Mouse (Mus musculus): ENCODE measurements around the gene Zcchc24. TPM values are rescaled to one million over a fixed set of nuclear protein-coding genes. Genes with fewer than 3 reads are reported as not detected.

Zcchc24 gene
- polyA plus RNA-seq, 1 experiment from 2014 or later: 22.3 TPM

- H3K36me3 ChIP-seq (ENCODE audit: control insufficient read depth, insufficient read depth, low read length): peaks cover 2% of the 10 kb centered on the region; the same call in 1 of the 2 replicates
- peak overlapping the region; percentile 83 for H3K4me2 ChIP-seq (ENCODE audit: low read depth)
- H3K9me3 ChIP-seq (ENCODE audit: control insufficient read depth, low read length): no peaks in the 10 kb centered on the region
- no peak overlapping the region for H3K27ac ChIP-seq (ENCODE audit: low read depth, low read length)
- H3K4me1 ChIP-seq (ENCODE audit: control insufficient read depth, insufficient read depth, low read length): peaks cover 8% of the 10 kb centered on the region; the same call in 1 of the 2 replicates
- no peak for DNase-seq (ENCODE audit: low spot score)
- WGBS: 1% methylated on average over 10 of the region's 10 CpGs
- peak overlapping the region; percentile 83 for H3K9ac ChIP-seq (ENCODE audit: low read length)
- peak overlapping the region; percentile 85 for H3K4me3 ChIP-seq (ENCODE audit: low read depth, low read length)
- H3K27me3 ChIP-seq (ENCODE audit: control insufficient read depth, insufficient read depth, low read length): no peaks in the 10 kb centered on the region
- peak; percentile 18; the same call in 1 of the 2 replicates for ATAC-seq (ENCODE audit: insufficient read depth, low FRiP score, low TSS enrichment)
Observed at GRCm38 (mm10) chr14:25694569-25694897, 74.3 kb downstream of the Zcchc24 start.

- no peaks in the 10 kb centered on the region for H3K9me3 ChIP-seq (ENCODE audit: control insufficient read depth, low read length)
- H3K27me3 ChIP-seq (ENCODE audit: control insufficient read depth, insufficient read depth, low read length): no peaks in the 10 kb centered on the region
- ATAC-seq (ENCODE audit: insufficient read depth, low FRiP score, low TSS enrichment): peak; percentile 88
- WGBS: under 1% methylated on average over 70 of the region's 70 CpGs
- DNase-seq (ENCODE audit: low spot score): peak; percentile 97
- H3K4me3 ChIP-seq (ENCODE audit: low read depth, low read length): peak within 1 kb of the TSS; percentile 85
- peaks cover 2% of the 10 kb centered on the region; the same call in 1 of the 2 replicates for H3K36me3 ChIP-seq (ENCODE audit: control insufficient read depth, insufficient read depth, low read length)
- H3K9ac ChIP-seq (ENCODE audit: low read length): peak within 1 kb of the TSS; percentile 83
- H3K27ac ChIP-seq (ENCODE audit: low read depth, low read length): 0 out of 2 replicates have a peak within 1 kb of the TSS, but pooled peaks have one; percentile 14
- H3K4me2 ChIP-seq (ENCODE audit: low read depth): peak within 1 kb of the TSS; percentile 83
- H3K4me1 ChIP-seq (ENCODE audit: control insufficient read depth, insufficient read depth, low read length): peaks cover 8% of the 10 kb centered on the region; the same call in 1 of the 2 replicates
Observed at GRCm38 (mm10) chr14:25693888-25694568, 74.8 kb downstream of the Zcchc24 start, which contains the start of gene Ppif. Gene Ppif, plus strand, starts transcription at chr14:25694154.

GRCm38 (mm10) chr14:25693271-25693887 lies 75.5 kb downstream of the Zcchc24 start:
- H3K36me3 ChIP-seq (ENCODE audit: control insufficient read depth, insufficient read depth, low read length): peaks cover 2% of the 10 kb centered on the region; the same call in 1 of the 2 replicates
- ATAC-seq (ENCODE audit: insufficient read depth, low FRiP score, low TSS enrichment): no peak; the same call in 1 of the 2 replicates
- H3K9me3 ChIP-seq (ENCODE audit: control insufficient read depth, low read length): no peaks in the 10 kb centered on the region
- peak overlapping the region; percentile 85; the same call in 1 of the 2 replicates for H3K4me3 ChIP-seq (ENCODE audit: low read depth, low read length)
- DNase-seq (ENCODE audit: low spot score): no peak
- no peak overlapping the region for H3K27ac ChIP-seq (ENCODE audit: low read depth, low read length)
- no peaks in the 10 kb centered on the region for H3K27me3 ChIP-seq (ENCODE audit: control insufficient read depth, insufficient read depth, low read length)
- 76% methylated on average over 6 of the region's 6 CpGs for WGBS
- H3K4me1 ChIP-seq (ENCODE audit: control insufficient read depth, insufficient read depth, low read length): peaks cover 8% of the 10 kb centered on the region; the same call in 1 of the 2 replicates
- H3K9ac ChIP-seq (ENCODE audit: low read length): peak overlapping the region; percentile 33
- peak overlapping the region; percentile 28; the same call in 1 of the 2 replicates for H3K4me2 ChIP-seq (ENCODE audit: low read depth)

- Histone ChIP-seq H3K27me3 (ENCODE audit: control insufficient read depth, insufficient read depth, low read length) (no peaks in the 10 kb centered on the region), H3K4me1 (ENCODE audit: control insufficient read depth, insufficient read depth, low read length) (no peaks in the 10 kb centered on the region), H3K27ac (ENCODE audit: low read depth, low read length) (no peak overlapping the region), H3K9me3 (ENCODE audit: control insufficient read depth, low read length) (no peaks in the 10 kb centered on the region), H3K4me2 (ENCODE audit: low read depth) (no peak overlapping the region), H3K9ac (ENCODE audit: low read length) (no peak overlapping the region), H3K36me3 (ENCODE audit: control insufficient read depth, insufficient read depth, low read length) (no peaks in the 10 kb centered on the region), H3K4me3 (ENCODE audit: low read depth, low read length) (no peak overlapping the region)
- 88% methylated on average over 10 of the region's 10 CpGs for WGBS
- DNase-seq (ENCODE audit: low spot score): no peak
- no peak for ATAC-seq (ENCODE audit: insufficient read depth, low FRiP score, low TSS enrichment)
Observed at GRCm38 (mm10) chr14:25686983-25687901, 81.6 kb downstream of the Zcchc24 start.

GRCm38 (mm10) chr14:25686216-25686945 lies 82.5 kb downstream of the Zcchc24 start:
- no peak overlapping the region for H3K4me3 ChIP-seq (ENCODE audit: low read depth, low read length)
- H3K9ac ChIP-seq (ENCODE audit: low read length): no peak overlapping the region
- no peak for ATAC-seq (ENCODE audit: insufficient read depth, low FRiP score, low TSS enrichment)
- WGBS: 69% methylated on average over 7 of the region's 7 CpGs
- H3K27ac ChIP-seq (ENCODE audit: low read depth, low read length): no peak overlapping the region
- no peaks in the 10 kb centered on the region for H3K4me1 ChIP-seq (ENCODE audit: control insufficient read depth, insufficient read depth, low read length)
- no peaks in the 10 kb centered on the region for H3K27me3 ChIP-seq (ENCODE audit: control insufficient read depth, insufficient read depth, low read length)
- H3K36me3 ChIP-seq (ENCODE audit: control insufficient read depth, insufficient read depth, low read length): no peaks in the 10 kb centered on the region
- no peak overlapping the region for H3K4me2 ChIP-seq (ENCODE audit: low read depth)
- no peak for DNase-seq (ENCODE audit: low spot score)
- H3K9me3 ChIP-seq (ENCODE audit: control insufficient read depth, low read length): no peaks in the 10 kb centered on the region

GRCm38 (mm10) chr14:25682020-25682419 lies 86.8 kb downstream of the Zcchc24 start:
- WGBS: 83% methylated on average over 6 of the region's 6 CpGs
- no peaks in the 10 kb centered on the region for H3K27me3 ChIP-seq (ENCODE audit: control insufficient read depth, insufficient read depth, low read length)

GRCm38 (mm10) chr14:25679625-25680024 lies 89.2 kb downstream of the Zcchc24 start:
- H3K36me3 ChIP-seq (ENCODE audit: control insufficient read depth, insufficient read depth, low read length): no peaks in the 10 kb centered on the region
- H3K4me3 ChIP-seq (ENCODE audit: low read depth, low read length): no peak overlapping the region
- ATAC-seq (ENCODE audit: insufficient read depth, low FRiP score, low TSS enrichment) (no peak), DNase-seq (ENCODE audit: low spot score) (no peak)
- no peaks in the 10 kb centered on the region for H3K27me3 ChIP-seq (ENCODE audit: control insufficient read depth, insufficient read depth, low read length)
- no peak overlapping the region for H3K9ac ChIP-seq (ENCODE audit: low read length)
- WGBS: 72% methylated on average over 7 of the region's 7 CpGs
- H3K27ac ChIP-seq (ENCODE audit: low read depth, low read length): no peak overlapping the region
- no peaks in the 10 kb centered on the region for H3K4me1 ChIP-seq (ENCODE audit: control insufficient read depth, insufficient read depth, low read length)
- no peaks in the 10 kb centered on the region for H3K9me3 ChIP-seq (ENCODE audit: control insufficient read depth, low read length)
- no peak overlapping the region for H3K4me2 ChIP-seq (ENCODE audit: low read depth)

More at GRCm38 (mm10) chr14:25682020-25682419, 86.8 kb downstream of the Zcchc24 start:
- no peak overlapping the region for H3K9ac ChIP-seq (ENCODE audit: low read length)
- ATAC-seq (ENCODE audit: insufficient read depth, low FRiP score, low TSS enrichment) (no peak), DNase-seq (ENCODE audit: low spot score) (no peak)
- H3K4me1 ChIP-seq (ENCODE audit: control insufficient read depth, insufficient read depth, low read length): no peaks in the 10 kb centered on the region
- no peak overlapping the region for H3K27ac ChIP-seq (ENCODE audit: low read depth, low read length)
- H3K9me3 ChIP-seq (ENCODE audit: control insufficient read depth, low read length): no peaks in the 10 kb centered on the region
- H3K4me2 ChIP-seq (ENCODE audit: low read depth): no peak overlapping the region
- H3K36me3 ChIP-seq (ENCODE audit: control insufficient read depth, insufficient read depth, low read length): no peaks in the 10 kb centered on the region
- H3K4me3 ChIP-seq (ENCODE audit: low read depth, low read length): no peak overlapping the region

- DNase-seq (ENCODE audit: low spot score) (no peak), ATAC-seq (ENCODE audit: insufficient read depth, low FRiP score, low TSS enrichment) (0 out of 2 replicates have a peak, but pooled peaks have one; percentile 20)
- H3K9ac ChIP-seq (ENCODE audit: low read length): no peak overlapping the region
- no peak overlapping the region for H3K27ac ChIP-seq (ENCODE audit: low read depth, low read length)
- no peaks in the 10 kb centered on the region for H3K9me3 ChIP-seq (ENCODE audit: control insufficient read depth, low read length)
- H3K4me1 ChIP-seq (ENCODE audit: control insufficient read depth, insufficient read depth, low read length): 0 out of 2 replicates have a peak, but pooled peaks cover 4% of the 10 kb centered on the region
- H3K4me2 ChIP-seq (ENCODE audit: low read depth): no peak overlapping the region
- WGBS: 71% methylated on average over 3 of the region's 3 CpGs
- H3K4me3 ChIP-seq (ENCODE audit: low read depth, low read length): no peak overlapping the region
- H3K36me3 ChIP-seq (ENCODE audit: control insufficient read depth, insufficient read depth, low read length): peaks cover 18% of the 10 kb centered on the region
- no peaks in the 10 kb centered on the region for H3K27me3 ChIP-seq (ENCODE audit: control insufficient read depth, insufficient read depth, low read length)
Observed at GRCm38 (mm10) chr14:25667587-25667986, 101.3 kb downstream of the Zcchc24 start.
